Mouse (Mus musculus) small intestine, adult 2 months (tissue): ENCODE results near the gene Cited4.

Experiments
- CTCF ChIP-seq: fragments of 200-500 bp; IDR thresholded peaks from 2 replicates; pipeline ENCODE4 v1.5.1; 2012; ENCODE audit warnings: low read depth, mild to moderate bottlenecking, control low read depth, inconsistent platforms, low read length, moderate library complexity, mixed read lengths; ENCODE audit not compliant: insufficient replicate concordance, insufficient read length; ENCODE audit errors: extremely low read depth
- POLR2A ChIP-seq: fragments of 200-500 bp; IDR thresholded peaks from 2 replicates; pipeline ENCODE4 v1.6.1; 2012; ENCODE audit warnings: low read depth, mild to moderate bottlenecking, control low read depth, inconsistent platforms, low read length, moderate library complexity

DNA sequence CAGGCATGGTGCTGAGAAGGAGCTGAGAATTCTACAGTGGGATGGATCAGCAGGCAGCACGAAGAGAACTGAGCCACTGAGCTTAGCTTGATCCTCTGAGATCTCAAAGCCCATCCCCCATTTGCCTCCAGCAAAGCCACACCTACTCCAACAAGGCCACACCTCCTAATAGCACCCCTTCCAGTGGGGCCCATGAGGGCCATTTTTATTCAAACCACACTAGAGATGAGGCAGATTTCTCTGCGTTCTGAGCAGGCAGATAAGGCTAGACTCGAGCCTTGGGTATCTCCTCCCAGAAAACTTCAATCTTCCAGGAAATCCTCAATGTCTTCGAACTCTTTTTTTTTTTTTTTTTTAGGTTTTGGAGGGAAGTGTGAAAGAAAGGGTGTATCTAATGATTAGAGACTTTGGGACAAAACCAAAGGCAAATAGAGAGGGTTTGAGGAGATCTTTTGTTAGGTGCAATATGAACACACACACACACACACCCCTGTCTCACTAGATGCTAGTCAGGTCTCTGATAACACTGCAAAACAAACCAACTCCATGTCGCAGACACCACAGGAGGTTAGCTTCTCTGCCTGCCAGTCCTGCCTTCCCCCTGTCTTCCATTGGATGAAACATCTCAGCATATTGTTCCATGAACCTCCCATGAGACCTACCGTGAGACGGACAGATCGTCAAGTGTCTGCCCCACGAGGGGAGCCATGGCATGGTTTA, 17.1 kb downstream of the Cited4 start:
- TF ChIP-seq POLR2A (no peak), CTCF (no peak)
